Mouse (Mus musculus): ENCODE data around the gene Ppil6. TPM values are rescaled to one million over a fixed set of nuclear protein-coding genes. Genes with fewer than 3 reads are reported as not detected.
"Not testable (repeated sequence)": the region's sequence is repeated elsewhere in the genome, so short reads cannot be mapped to it uniquely, and the experiment has no call there.

Gene Ppil6
- polyA plus RNA-seq, 1 experiment from 2014 or later, result 1.2 TPM

GRCm38 (mm10) chr10:41488877-41489276 lies 1.4 kb upstream of the Ppil6 start:
- peak overlapping the region; percentile 67 for H3K4me3 ChIP-seq (ENCODE audit: low read depth, low read length)
- H3K4me2 ChIP-seq, result peak overlapping the region; percentile 100
- H3K4me1 ChIP-seq (ENCODE audit: insufficient read depth), result peaks cover 4% of the 10 kb centered on the region
- peak overlapping the region; percentile 74 for H3K9ac ChIP-seq
- ATAC-seq (ENCODE audit: insufficient read depth) (no peak), DNase-seq (peak; percentile 28)
- H3K27ac ChIP-seq (ENCODE audit: low read depth), result peak overlapping the region; percentile 26; the same call in 1 of the 2 replicates
- no peaks in the 10 kb centered on the region for H3K27me3 ChIP-seq (ENCODE audit: insufficient read depth, low read length)
- no peaks in the 10 kb centered on the region for H3K9me3 ChIP-seq (ENCODE audit: low read depth, low read length)
- 25% methylated on average over 7 of the region's 7 CpGs for WGBS
- no peak for TF ChIP-seq CTCF (IDR thresholded peaks at IDR 0.05; ENCODE audit: low read depth)
- peaks cover 46% of the 10 kb centered on the region for H3K36me3 ChIP-seq (ENCODE audit: insufficient read depth)

GRCm38 (mm10) chr10:41489294-41489693 lies 945 bp upstream of the Ppil6 start:
- peak overlapping the region; percentile 100 for H3K4me2 ChIP-seq
- no peak for DNase-seq
- H3K4me3 ChIP-seq (ENCODE audit: low read depth, low read length), result peak overlapping the region; percentile 67
- H3K27ac ChIP-seq (ENCODE audit: low read depth), result peak overlapping the region; percentile 26; the same call in 1 of the 2 replicates
- peaks cover 42% of the 10 kb centered on the region for H3K36me3 ChIP-seq (ENCODE audit: insufficient read depth)
- H3K9me3 ChIP-seq (ENCODE audit: low read depth, low read length), result no peaks in the 10 kb centered on the region
- ATAC-seq (ENCODE audit: insufficient read depth), result 0 out of 2 replicates have a peak, but pooled peaks have one; percentile 5
- TF ChIP-seq CTCF (IDR thresholded peaks at IDR 0.05; ENCODE audit: low read depth), result no peak
- H3K27me3 ChIP-seq (ENCODE audit: insufficient read depth, low read length), result no peaks in the 10 kb centered on the region
- WGBS, result 16% methylated on average over 8 of the region's 8 CpGs
- peak overlapping the region; percentile 74 for H3K9ac ChIP-seq
- H3K4me1 ChIP-seq (ENCODE audit: insufficient read depth), result peaks cover 4% of the 10 kb centered on the region

GRCm38 (mm10) chr10:41490518-41490873 lies 257 bp downstream of the Ppil6 start:
- Histone ChIP-seq H3K27ac (ENCODE audit: low read depth) (no peak overlapping the region), H3K36me3 (ENCODE audit: insufficient read depth) (peaks cover 30% of the 10 kb centered on the region), H3K9ac (peak overlapping the region; percentile 58), H3K27me3 (ENCODE audit: insufficient read depth, low read length) (no peaks in the 10 kb centered on the region), H3K4me3 (ENCODE audit: low read depth, low read length) (peak overlapping the region; percentile 67), H3K4me2 (peak overlapping the region; percentile 100), H3K9me3 (ENCODE audit: low read depth, low read length) (no peaks in the 10 kb centered on the region), H3K4me1 (ENCODE audit: insufficient read depth) (peaks cover 4% of the 10 kb centered on the region)
- under 1% methylated on average over 29 of the region's 29 CpGs for WGBS
- DNase-seq (no peak), ATAC-seq (ENCODE audit: insufficient read depth) (no peak)
- TF ChIP-seq CTCF (IDR thresholded peaks at IDR 0.05; ENCODE audit: low read depth), result no peak

- 44% methylated on average over 4 of the region's 4 CpGs for WGBS
- no peak for TF ChIP-seq CTCF (IDR thresholded peaks at IDR 0.05; ENCODE audit: low read depth)
These were observed 872 bp downstream of the Ppil6 start for GRCm38 (mm10) chr10:41491111-41491510.

GRCm38 (mm10) chr10:41500941-41501340 lies 10.7 kb downstream of the Ppil6 start:
- no peak for TF ChIP-seq CTCF (IDR thresholded peaks at IDR 0.05; ENCODE audit: low read depth)
- H3K9me3 ChIP-seq (ENCODE audit: low read depth, low read length), result no peaks in the 10 kb centered on the region
- DNase-seq (peak; percentile 45), ATAC-seq (ENCODE audit: insufficient read depth) (no peak)
- 51% methylated on average over 4 of the region's 4 CpGs for WGBS
- no peaks in the 10 kb centered on the region for H3K27me3 ChIP-seq (ENCODE audit: insufficient read depth, low read length)
- no peak overlapping the region for H3K4me3 ChIP-seq (ENCODE audit: low read depth, low read length)
- H3K4me2 ChIP-seq, result no peak overlapping the region
- no peak overlapping the region for H3K9ac ChIP-seq
- no peaks in the 10 kb centered on the region for H3K4me1 ChIP-seq (ENCODE audit: insufficient read depth)
- H3K36me3 ChIP-seq (ENCODE audit: insufficient read depth), result no peaks in the 10 kb centered on the region
- H3K27ac ChIP-seq (ENCODE audit: low read depth), result no peak overlapping the region

More at GRCm38 (mm10) chr10:41491111-41491510, 872 bp downstream of the Ppil6 start:
- H3K9me3 ChIP-seq (ENCODE audit: low read depth, low read length), result no peaks in the 10 kb centered on the region
- H3K9ac ChIP-seq, result no peak overlapping the region
- DNase-seq (no peak), ATAC-seq (ENCODE audit: insufficient read depth) (no peak)
- peak overlapping the region; percentile 100 for H3K4me2 ChIP-seq
- H3K27ac ChIP-seq (ENCODE audit: low read depth), result no peak overlapping the region
- H3K36me3 ChIP-seq (ENCODE audit: insufficient read depth), result peaks cover 24% of the 10 kb centered on the region
- H3K4me1 ChIP-seq (ENCODE audit: insufficient read depth), result peaks cover 4% of the 10 kb centered on the region
- H3K4me3 ChIP-seq (ENCODE audit: low read depth, low read length), result peak overlapping the region; percentile 67; the same call in 1 of the 2 replicates
- no peaks in the 10 kb centered on the region for H3K27me3 ChIP-seq (ENCODE audit: insufficient read depth, low read length)

- no peaks in the 10 kb centered on the region for H3K36me3 ChIP-seq (ENCODE audit: insufficient read depth)
- ATAC-seq (ENCODE audit: insufficient read depth), result no peak
- no peak overlapping the region for H3K4me3 ChIP-seq (ENCODE audit: low read depth, low read length)
- WGBS, result 89% methylated on average over 1 of the region's 1 CpGs
- TF ChIP-seq CTCF (IDR thresholded peaks at IDR 0.05; ENCODE audit: low read depth), result no peak
- H3K27me3 ChIP-seq (ENCODE audit: insufficient read depth, low read length), result no peaks in the 10 kb centered on the region
- H3K9ac ChIP-seq, result no peak overlapping the region
- no peak overlapping the region for H3K4me2 ChIP-seq
- no peaks in the 10 kb centered on the region for H3K9me3 ChIP-seq (ENCODE audit: low read depth, low read length)
- DNase-seq, result no peak
- H3K27ac ChIP-seq (ENCODE audit: low read depth), result no peak overlapping the region
- no peaks in the 10 kb centered on the region for H3K4me1 ChIP-seq (ENCODE audit: insufficient read depth)
These were observed 14.8 kb downstream of the Ppil6 start for GRCm38 (mm10) chr10:41504996-41505395.

GRCm38 (mm10) chr10:41505446-41505845 lies 15.2 kb downstream of the Ppil6 start:
- not testable (repeated sequence) for H3K4me3 ChIP-seq (ENCODE audit: low read depth, low read length); H3K27me3 ChIP-seq (ENCODE audit: insufficient read depth, low read length); H3K9me3 ChIP-seq (ENCODE audit: low read depth, low read length); H3K36me3 ChIP-seq (ENCODE audit: insufficient read depth); H3K4me1 ChIP-seq (ENCODE audit: insufficient read depth); H3K9ac ChIP-seq; H3K4me2 ChIP-seq; H3K27ac ChIP-seq (ENCODE audit: low read depth)
- WGBS, result 2% methylated on average over 3 of the region's 3 CpGs
- peak; percentile 83 for TF ChIP-seq CTCF (IDR thresholded peaks at IDR 0.05; ENCODE audit: low read depth)
- DNase-seq (peak; percentile 93), ATAC-seq (ENCODE audit: insufficient read depth) (peak; percentile 38; the same call in 1 of the 2 replicates)

All from lung, embryonic 14.5 days (tissue).